Mouse (Mus musculus): ENCODE measurements around the gene Hmgn2. TPM values are rescaled to one million over a fixed set of nuclear protein-coding genes. Genes with fewer than 3 reads are reported as not detected.

The Hmgn2 gene
- total RNA-seq (2023) = 100 to 1,000 TPM; 263 to 276 TPM

DNA sequence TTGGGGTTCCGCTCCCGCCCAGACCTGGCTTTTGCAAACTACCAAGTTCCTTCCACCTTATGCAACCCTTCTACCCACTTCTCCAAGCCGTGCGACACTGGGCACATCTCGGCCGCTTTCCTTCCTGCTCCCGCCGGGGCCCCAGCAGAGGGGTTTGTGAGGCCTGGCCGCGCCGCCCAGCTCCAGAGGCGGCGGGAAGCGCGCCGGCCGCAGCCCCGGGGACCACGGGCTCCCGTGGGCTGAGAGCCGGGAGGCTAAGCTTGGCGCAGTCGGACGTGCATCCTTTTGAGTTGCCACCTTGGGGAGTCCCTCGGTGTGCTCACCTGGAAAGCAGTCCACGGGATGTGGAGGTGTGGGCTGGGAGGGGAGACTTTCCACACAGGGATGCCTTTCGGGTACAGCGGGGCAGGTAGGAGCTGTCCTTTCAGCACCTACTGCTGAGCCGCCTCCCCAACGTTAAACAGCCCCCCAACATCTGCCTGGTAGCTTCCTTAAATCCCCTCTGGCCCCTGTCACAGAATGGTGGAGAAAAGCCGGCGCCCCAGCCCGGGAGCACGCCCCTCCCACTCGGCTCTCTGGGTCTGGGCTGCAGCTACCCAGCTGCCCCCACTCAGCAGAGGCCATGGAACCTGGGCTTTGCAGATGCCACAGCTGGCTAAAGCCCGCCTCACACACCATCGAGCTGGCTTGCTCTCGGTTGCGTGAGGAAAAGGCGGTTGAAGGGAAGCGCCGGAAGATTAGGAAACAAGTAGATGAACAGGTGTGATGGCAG is at the start of gene Hmgn2:
Gene Hmgn2, minus strand, starts transcription at position 501 of the 772 bp plus-strand sequence.

GRCm38 (mm10) chr4:134000466-134001438 is 32.3 kb upstream of the Hmgn2 start, which contains the start of gene Dhdds:
Gene Dhdds, minus strand, starts transcription at chr4:134000918.

Other genes with a start within 250 kb of the Hmgn2 start
- gene Arid1a, start 211.9 kb downstream of the Hmgn2 start, total RNA-seq (2023) = 100 to 1,000 TPM; 307 to 337 TPM
- gene Rps6ka1, start 80.9 kb downstream of the Hmgn2 start, total RNA-seq (2023) = 10 to 100 TPM; 77.9 to 94.2 TPM
- gene Dhdds, start 32.3 kb upstream of the Hmgn2 start, total RNA-seq (2023) = 10 to 100 TPM; 32.5 to 34.5 TPM
- gene Lin28a, start 50.2 kb upstream of the Hmgn2 start, total RNA-seq (2023) = not detected
- gene Zfp683, start 85.2 kb upstream of the Hmgn2 start, total RNA-seq (2023) = not detected
- gene Crybg2, start 92.2 kb upstream of the Hmgn2 start, total RNA-seq (2023) = 10 to 100 TPM in 1 of 2 experiments, 1 to 10 TPM in 1; 8.5 to 18.7 TPM
- gene Cd52, start 126.4 kb upstream of the Hmgn2 start, total RNA-seq (2023) = 1,000 to 10,000 TPM; 1,727 to 1,891 TPM
- gene Ubxn11, start 133.9 kb upstream of the Hmgn2 start, total RNA-seq (2023) = 10 to 100 TPM; 35.7 to 54.9 TPM
- 100 to 1,000 TPM; 629 to 698 TPM for gene Sh3bgrl3, start 160.1 kb upstream of the Hmgn2 start, total RNA-seq (2023)
- 10 to 100 TPM; 14.3 to 25.1 TPM for gene Cep85, start 218.5 kb upstream of the Hmgn2 start, total RNA-seq (2023)
- not detected for gene Gm7534, start 234.4 kb upstream of the Hmgn2 start, total RNA-seq (2023)

Data from B cell, adult 67 days (primary cell).